Mouse (Mus musculus) intestine, postnatal 0 days (tissue): ENCODE results near the gene Fcrlb. TPM values are rescaled to one million over a fixed set of nuclear protein-coding genes. Genes with fewer than 3 reads are reported as not detected.

ENCODE experiments used
- ATAC-seq: fragments of 200-750 bp; cut with Nextera tagmentation; 2 replicates; pipeline ENCODE4 v1.8.0; 2017; ENCODE audit warnings: mild to moderate bottlenecking, moderate TSS enrichment, moderate library complexity
- H3K27ac ChIP-seq: fragments of 300-500 bp; sonication (generic); 2 replicates; pipeline ENCODE4 v1.5.1; 2014; ENCODE audit warnings: mild to moderate bottlenecking, low read depth, low read length, moderate library complexity
- H3K27me3 ChIP-seq: fragments of 300-500 bp; sonication (generic); replicated peaks from 2 replicates; pipeline ENCODE4 v1.6.1; 2014; ENCODE audit warnings: low read length, mixed read lengths; ENCODE audit not compliant: control insufficient read depth, insufficient read depth
- H3K36me3 ChIP-seq: fragments of 300-500 bp; sonication (generic); 2 replicates; pipeline ENCODE4 v1.6.1; 2014; ENCODE audit warnings: mild to moderate bottlenecking, moderate library complexity; ENCODE audit not compliant: control insufficient read depth, insufficient read depth
- H3K4me1 ChIP-seq: fragments of 300-500 bp; sonication (generic); replicated peaks from 2 replicates; pipeline ENCODE4 v1.6.1; 2014; ENCODE audit warnings: antibody characterized with exemption, low read length, mixed read lengths; ENCODE audit not compliant: control insufficient read depth, insufficient read depth
- H3K4me2 ChIP-seq: fragments of 300-500 bp; sonication (generic); replicated peaks from 2 replicates; pipeline ENCODE4 v1.6.1; 2014; ENCODE audit warnings: low read depth, mild to moderate bottlenecking, moderate library complexity
- H3K4me3 ChIP-seq: fragments of 300-500 bp; sonication (generic); 2 replicates; pipeline ENCODE4 v1.5.1; 2014; ENCODE audit warnings: low read depth, low read length
- H3K9ac ChIP-seq: fragments of 300-500 bp; sonication (generic); 2 replicates; pipeline ENCODE4 v1.6.1; 2014; ENCODE audit warnings: mild to moderate bottlenecking, low read depth, low read length
- H3K9me3 ChIP-seq: fragments of 300-500 bp; sonication (generic); 2 replicates; pipeline ENCODE4 v1.6.1; 2016; ENCODE audit warnings: mixed run types; ENCODE audit not compliant: control insufficient read depth
- CTCF ChIP-seq: sonication (generic); IDR thresholded peaks from 2 replicates; pipeline ENCODE4 v1.5.1; 2016; ENCODE audit warnings: low read depth, mild to moderate bottlenecking, control low read depth, antibody characterized with exemption, moderate library complexity
- WGBS: fragments of 180-500 bp; shearing (Covaris S2); extraction: QIAGEN DNeasy Blood & Tissue Kit; methylation state at CpG from one replicate; pipeline ENCODE4 v1.1.7; 2014; 5-methylcytosine and 5-hydroxymethylcytosine counted together
- polyA plus RNA-seq: library from polyadenylated mRNA; unstranded; fragments of >200 nt; fragmentation: Nextera tagmentation; extraction: Ambion mirVana; gene quantifications from 2 replicates; pipeline ENCODE4 v1.2.1, GENCODE M21; 2015

Fcrlb gene
- 0.12 and 0.20 TPM in 2 replicates for polyA plus RNA-seq

GRCm38 (mm10) chr1:170912891-170913615 lies at the start of gene Fcrlb:
Fcrlb (minus strand) TSS chr1:170912941.
- Histone ChIP-seq H3K9ac (no peak within 1 kb of the TSS), H3K27me3 (peaks cover 20% of the 10 kb centered on the region), H3K4me3 (no peak within 1 kb of the TSS), H3K27ac (no peak within 1 kb of the TSS), H3K36me3 (no peaks in the 10 kb centered on the region), H3K4me2 (no peak within 1 kb of the TSS), H3K4me1 (no peaks in the 10 kb centered on the region; the same call in none of the 2 replicates), H3K9me3 (no peaks in the 10 kb centered on the region)
- no peak for ATAC-seq
- WGBS, result 66% methylated on average over 5 of the region's 5 CpGs
- TF ChIP-seq CTCF, result no peak

GRCm38 (mm10) chr1:170962301-170962700 lies 49.6 kb upstream of the Fcrlb start:
- ATAC-seq, result no peak
- no peaks in the 10 kb centered on the region for H3K36me3 ChIP-seq
- WGBS, result 38% methylated on average over 2 of the region's 2 CpGs

GRCm38 (mm10) chr1:170961101-170961500 lies 48.4 kb upstream of the Fcrlb start:
- Histone ChIP-seq H3K36me3 (no peaks in the 10 kb centered on the region), H3K9ac (no peak overlapping the region), H3K27ac (no peak overlapping the region), H3K27me3 (no peaks in the 10 kb centered on the region), H3K9me3 (no peaks in the 10 kb centered on the region), H3K4me2 (no peak overlapping the region), H3K4me1 (0 out of 2 replicates have a peak, but pooled peaks cover 3% of the 10 kb centered on the region), H3K4me3 (no peak overlapping the region)
- WGBS, result 86% methylated on average over 6 of the region's 6 CpGs
- ATAC-seq, result no peak
- no peak for TF ChIP-seq CTCF

More at GRCm38 (mm10) chr1:170962301-170962700, 49.6 kb upstream of the Fcrlb start:
- Histone ChIP-seq H3K9ac (no peak overlapping the region), H3K27ac (no peak overlapping the region), H3K9me3 (no peaks in the 10 kb centered on the region), H3K27me3 (no peaks in the 10 kb centered on the region), H3K4me2 (no peak overlapping the region), H3K4me1 (0 out of 2 replicates have a peak, but pooled peaks cover 3% of the 10 kb centered on the region), H3K4me3 (no peak overlapping the region)
- no peak for TF ChIP-seq CTCF

- Histone ChIP-seq H3K36me3 (no peaks in the 10 kb centered on the region), H3K27ac (no peak overlapping the region), H3K4me1 (0 out of 2 replicates have a peak, but pooled peaks cover 3% of the 10 kb centered on the region), H3K27me3 (no peaks in the 10 kb centered on the region), H3K4me3 (no peak overlapping the region), H3K4me2 (no peak overlapping the region), H3K9me3 (no peaks in the 10 kb centered on the region), H3K9ac (no peak overlapping the region)
- ATAC-seq, result no peak
- WGBS, result 65% methylated on average over 2 of the region's 2 CpGs
- no peak for TF ChIP-seq CTCF
Measured at GRCm38 (mm10) chr1:170959791-170960190, 47.0 kb upstream of the Fcrlb start.

- Histone ChIP-seq H3K27ac (no peak overlapping the region), H3K9me3 (no peaks in the 10 kb centered on the region), H3K4me2 (no peak overlapping the region), H3K36me3 (no peaks in the 10 kb centered on the region), H3K27me3 (no peaks in the 10 kb centered on the region), H3K4me1 (0 out of 2 replicates have a peak, but pooled peaks cover 3% of the 10 kb centered on the region), H3K4me3 (no peak overlapping the region), H3K9ac (no peak overlapping the region)
- 55% methylated on average over 3 of the region's 3 CpGs for WGBS
- TF ChIP-seq CTCF, result no peak
- ATAC-seq, result no peak
Measured at GRCm38 (mm10) chr1:170958225-170958624, 45.5 kb upstream of the Fcrlb start.

GRCm38 (mm10) chr1:170953192-170953591 lies 40.5 kb upstream of the Fcrlb start:
- H3K36me3 ChIP-seq, result no peaks in the 10 kb centered on the region
- H3K27ac ChIP-seq, result no peak overlapping the region
- no peak overlapping the region for H3K9ac ChIP-seq
- H3K9me3 ChIP-seq, result no peaks in the 10 kb centered on the region
- no peak overlapping the region for H3K4me2 ChIP-seq
- WGBS, result 75% methylated on average over 2 of the region's 2 CpGs
- H3K4me3 ChIP-seq, result no peak overlapping the region
- H3K4me1 ChIP-seq, result no peaks in the 10 kb centered on the region
- H3K27me3 ChIP-seq, result no peaks in the 10 kb centered on the region
- ATAC-seq, result no peak
- TF ChIP-seq CTCF, result no peak
